Mouse (Mus musculus) T-helper 1 cell (primary cell): ENCODE measurements around the gene Zfp966.
"Not testable (repeated sequence)": the region's sequence is repeated elsewhere in the genome, so short reads cannot be mapped to it uniquely, and the experiment has no call there.

Experiments
- in situ Hi-C: fragments of 300-600 bp; cut with MboI, MseI; formaldehyde crosslinking; loops from one replicate; pipeline ENCODE4 v1.15.1; 2025; ENCODE audit warnings: high pct_unique_total_duplicates

The Zfp966 gene

GRCm38 (mm10) chr2:175931000-175931399, at the start of gene Zfp966:
Zfp966 (minus strand) TSS chr2:175931100.
- in situ Hi-C loops, result not testable (repeated sequence)

GRCm38 (mm10) chr2:175965031-175965430, 34.1 kb upstream of the Zfp966 start, which contains the start of gene Gm2026:
Gm2026 (plus strand) TSS chr2:175965331.
- in situ Hi-C loops, result not testable (repeated sequence)

GRCm38 (mm10) chr2:175869024-175869423, 61.9 kb downstream of the Zfp966 start, which contains the start of gene Gm6710:
Gm6710 (plus strand) TSS chr2:175869219.
- in situ Hi-C loops, result loop anchor here (25.0 kb wide), 1 partner anchor 707 kb away; no protein-coding TSS in a partner anchor
